Mouse (Mus musculus): ENCODE data around the gene Ksr2.

DNA sequence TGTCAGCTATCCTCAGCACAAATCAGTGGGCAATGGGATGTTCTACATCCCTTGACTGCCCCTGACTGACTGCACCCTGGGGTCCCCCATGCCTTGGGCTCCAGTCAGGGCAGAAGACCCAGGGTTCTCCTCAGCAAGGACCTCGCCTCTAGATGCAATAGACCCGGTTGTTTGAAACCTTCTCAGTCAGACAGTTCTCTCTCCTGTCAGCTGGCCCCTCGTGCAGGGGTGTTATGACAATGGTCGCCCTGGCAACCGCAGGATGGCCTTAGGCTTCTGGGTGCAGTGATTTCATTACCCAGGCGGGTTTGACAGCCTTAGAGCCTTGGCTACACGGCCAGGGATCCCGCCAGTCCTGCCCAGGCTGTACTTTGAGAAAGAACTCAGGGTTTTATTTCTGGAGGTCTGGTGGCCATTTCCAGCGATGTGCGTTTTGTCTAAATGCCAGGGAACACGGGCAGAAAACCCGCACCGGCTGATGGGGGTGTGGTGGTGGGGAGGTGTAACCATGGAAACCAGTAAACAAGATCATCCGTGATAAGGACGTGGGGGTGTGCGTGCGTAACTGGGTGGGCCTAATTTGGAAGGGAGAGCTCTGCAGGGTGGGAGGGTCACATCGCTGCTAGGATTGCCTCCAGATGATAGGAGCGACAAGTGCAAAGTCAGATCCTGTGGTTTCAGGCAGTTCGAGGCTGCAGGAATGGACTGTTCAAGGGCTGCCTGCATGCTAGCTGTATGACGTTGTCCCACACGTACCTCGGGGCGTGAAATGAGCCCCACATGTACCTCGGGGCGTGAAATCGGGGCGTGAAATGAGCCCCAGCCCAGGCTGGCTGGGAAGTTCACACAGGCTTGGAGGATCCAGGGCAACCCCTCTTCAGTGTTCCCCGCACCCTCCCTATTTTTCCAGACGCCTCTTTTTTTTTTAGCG, 79.4 kb downstream of the Ksr2 start:
- TF ChIP-seq POLR2A (IDR thresholded peaks at IDR 0.05; ENCODE audit: low read depth, low read length), result no peak
- TF ChIP-seq CHD1 (IDR thresholded peaks at IDR 0.05; ENCODE audit: low read depth, low read length), result no peak
- TF ChIP-seq TCF12 (IDR thresholded peaks at IDR 0.05; ENCODE audit: low read depth, low read length), result no peak
- TF ChIP-seq POLR2AphosphoS2 (IDR thresholded peaks at IDR 0.05; ENCODE audit: low read depth, low read length), result no peak
- no peak for TF ChIP-seq CTCF (conservative IDR thresholded peaks at IDR 0.05 in 1 of 2, IDR thresholded peaks at IDR 0.05 in 1 of 2; ENCODE audit: low read depth in 2 of 2, low read length in 2 of 2)
- TF ChIP-seq JUND (conservative IDR thresholded peaks at IDR 0.05; ENCODE audit: low read depth, low read length), result no peak
- no peak for TF ChIP-seq CHD2 (IDR thresholded peaks at IDR 0.05; ENCODE audit: low read length)
